Mouse (Mus musculus): ENCODE results near the gene Fam89b.

Gene Fam89b

DNA sequence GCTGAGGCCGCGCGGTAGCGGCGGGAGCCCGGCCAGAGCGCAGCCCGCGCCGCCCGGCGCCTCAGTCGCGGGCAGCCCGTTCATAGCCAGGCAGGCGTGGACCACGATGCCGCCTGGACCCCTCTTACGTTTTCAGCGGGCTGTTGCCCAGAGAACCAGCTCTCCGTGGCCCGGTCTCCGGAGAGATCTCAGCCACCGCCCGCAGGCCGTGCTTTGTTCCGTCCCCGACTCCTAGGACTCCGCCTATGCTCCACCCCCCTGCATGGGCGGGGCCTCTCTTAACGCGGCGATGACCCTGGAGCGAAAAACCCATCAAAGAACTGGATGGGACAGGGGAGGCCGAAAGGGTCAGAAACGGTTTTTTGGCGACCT lies at the start of gene Fam89b:
TSS of gene Fam89b (minus strand) at position 210 of the 372 bp plus-strand sequence.
- DNase-seq (ENCODE audit: low spot score) = peak; percentile 90

- DNase-seq (ENCODE audit: low spot score) = no peak
These were observed 48.9 kb upstream of the Fam89b start for GRCm38 (mm10) chr19:5778312-5778711.

DNA sequence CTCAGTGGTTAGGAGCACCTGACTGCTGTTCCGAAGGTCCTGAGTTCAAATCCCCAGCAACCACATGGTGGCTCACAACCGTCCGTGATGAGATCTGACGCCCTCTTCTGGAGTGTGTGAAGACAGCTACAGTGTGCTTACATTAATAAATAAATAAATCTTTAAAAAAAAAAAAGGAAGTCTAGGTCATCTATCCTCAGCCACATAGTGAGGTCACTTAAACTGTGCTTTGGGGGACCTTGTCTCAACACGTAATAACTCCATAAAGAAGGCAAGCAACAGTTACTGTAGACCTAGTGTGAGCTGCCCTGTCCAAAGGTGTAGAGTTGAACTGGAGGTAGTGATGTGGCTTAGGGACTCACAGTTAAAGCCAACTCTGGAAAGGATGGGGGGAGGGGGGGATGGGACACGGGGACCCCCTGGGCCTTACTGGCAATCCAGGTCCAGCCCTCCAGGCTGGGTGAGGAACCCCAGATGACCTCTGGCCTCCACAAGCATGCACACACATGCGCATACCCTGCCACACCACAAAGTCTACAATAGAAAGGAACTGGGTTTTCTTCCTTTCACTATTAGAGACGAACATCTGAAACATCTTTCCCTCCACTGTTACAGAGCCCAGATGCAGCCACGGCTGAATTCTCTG lies 48.1 kb upstream of the Fam89b start:
- no peak for DNase-seq (ENCODE audit: low spot score)

DNA sequence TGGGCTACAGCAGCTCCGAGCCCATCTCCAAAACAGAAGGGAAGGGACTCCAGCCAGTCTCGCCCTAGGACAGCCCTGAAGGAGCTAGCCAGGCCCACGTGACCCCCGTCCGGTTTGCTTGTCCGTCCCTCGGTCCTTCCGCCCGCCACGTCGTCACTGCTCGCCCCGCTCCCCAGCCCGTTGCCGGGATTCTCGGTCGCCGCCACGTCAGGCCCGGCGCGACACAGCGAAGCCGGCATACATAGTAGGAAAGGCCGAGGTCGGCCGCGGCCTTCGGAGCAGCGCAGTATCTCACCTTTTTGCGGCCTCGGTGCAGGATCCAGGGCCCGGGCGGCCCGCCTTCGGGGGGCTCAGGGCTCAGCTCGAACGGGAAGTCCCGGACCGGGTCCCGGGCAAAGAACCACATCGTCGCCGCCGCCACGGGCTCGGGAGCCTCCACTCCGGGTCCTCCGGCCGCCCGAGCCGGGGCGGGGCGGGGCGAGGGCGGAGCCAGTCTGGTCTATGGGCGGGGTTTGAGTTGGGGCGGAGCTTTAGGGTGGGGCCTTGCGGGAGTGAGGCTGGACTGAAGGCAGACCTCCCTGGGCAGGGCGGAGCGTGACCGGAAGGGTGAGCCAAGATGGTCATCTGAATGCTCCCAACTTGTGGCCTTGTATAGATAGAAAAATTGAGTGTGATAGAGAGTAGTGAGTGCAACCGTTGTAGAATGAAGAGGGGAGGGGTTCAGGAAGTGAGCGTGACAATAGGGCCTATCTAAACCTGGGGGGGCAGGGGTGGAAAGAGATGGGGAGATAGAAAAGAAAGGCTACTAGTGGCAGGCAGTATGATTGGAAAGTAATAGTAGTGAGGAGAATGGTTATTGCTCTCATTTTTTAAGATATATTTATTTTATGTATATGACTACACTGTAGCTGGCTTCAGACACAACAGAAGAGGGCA lies 41.7 kb upstream of the Fam89b start, which contains the start of gene Scyl1:
TSS of gene Scyl1 (minus strand) at position 495 of the 936 bp plus-strand sequence.
- DNase-seq (ENCODE audit: low spot score) = peak; percentile 98

- no peak for DNase-seq (ENCODE audit: low spot score)
These were observed 40.9 kb upstream of the Fam89b start for GRCm38 (mm10) chr19:5770311-5770710.

DNA sequence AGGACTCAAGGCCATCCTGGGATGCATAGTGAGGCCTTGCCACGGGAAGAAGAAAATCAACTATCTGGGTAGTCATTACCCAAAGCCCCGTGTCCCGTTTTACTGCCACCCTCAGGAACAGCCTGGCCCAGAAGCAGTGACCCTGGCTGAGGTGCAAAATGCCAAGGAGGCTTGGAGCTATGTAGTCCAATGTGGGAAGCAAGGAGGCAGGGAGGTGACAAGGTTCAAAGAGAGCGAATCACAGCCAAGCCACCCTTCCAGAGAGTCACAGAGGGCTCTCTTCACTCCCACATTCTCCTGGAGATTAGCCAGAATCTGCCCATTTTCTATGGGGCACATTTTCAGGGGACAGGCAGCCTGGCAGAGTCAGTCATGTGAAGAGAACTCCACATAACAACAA lies 37.8 kb upstream of the Fam89b start:
- no peak for DNase-seq (ENCODE audit: low spot score)

DNA sequence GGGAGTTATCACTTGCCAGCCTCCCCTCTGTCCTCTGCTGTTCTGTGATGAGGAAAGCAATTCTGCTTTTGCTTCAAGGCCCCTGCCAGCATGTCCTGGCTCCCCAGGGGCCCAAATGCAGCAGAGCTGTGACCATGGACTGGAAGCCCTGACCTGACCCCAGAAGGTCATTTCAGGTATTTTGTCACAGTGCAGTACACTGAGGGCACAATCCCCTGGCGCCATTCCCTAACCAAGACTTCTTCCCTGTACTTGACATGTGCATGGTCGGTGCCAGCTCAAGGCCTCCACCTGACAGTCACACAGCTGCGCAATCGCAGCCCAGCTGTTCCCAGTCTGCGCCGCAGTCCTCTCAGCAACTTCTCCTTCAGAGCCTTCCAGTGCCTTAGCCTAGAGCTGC lies 33.7 kb upstream of the Fam89b start:
- no peak for DNase-seq (ENCODE audit: low spot score)

DNA sequence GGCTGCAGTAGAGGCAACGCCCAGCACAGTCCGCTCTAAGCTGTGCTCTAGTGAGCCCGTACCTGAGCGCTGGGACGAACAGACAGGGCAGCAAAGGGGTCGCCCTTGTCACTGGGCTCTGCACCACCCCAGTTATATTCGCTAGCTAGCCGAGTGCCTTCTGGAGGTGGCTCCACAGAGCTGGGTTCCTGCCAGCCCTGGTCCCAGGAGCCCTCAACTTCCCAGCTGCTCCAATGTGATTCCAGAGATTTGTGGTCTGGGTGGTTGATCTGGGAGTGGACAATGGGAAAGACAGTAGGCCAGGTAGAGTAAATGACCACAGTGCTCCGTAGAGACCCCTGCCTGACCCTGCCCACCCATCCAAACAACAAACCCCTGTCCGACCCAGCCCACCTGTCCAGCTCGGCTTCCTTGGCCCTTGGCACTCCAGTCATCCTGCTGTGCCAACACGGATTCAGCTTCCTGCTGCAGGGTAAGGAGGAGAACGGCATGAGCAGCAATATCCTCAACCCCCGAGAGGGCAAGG lies 29.5 kb upstream of the Fam89b start:
- no peak for DNase-seq (ENCODE audit: low spot score)

DNA sequence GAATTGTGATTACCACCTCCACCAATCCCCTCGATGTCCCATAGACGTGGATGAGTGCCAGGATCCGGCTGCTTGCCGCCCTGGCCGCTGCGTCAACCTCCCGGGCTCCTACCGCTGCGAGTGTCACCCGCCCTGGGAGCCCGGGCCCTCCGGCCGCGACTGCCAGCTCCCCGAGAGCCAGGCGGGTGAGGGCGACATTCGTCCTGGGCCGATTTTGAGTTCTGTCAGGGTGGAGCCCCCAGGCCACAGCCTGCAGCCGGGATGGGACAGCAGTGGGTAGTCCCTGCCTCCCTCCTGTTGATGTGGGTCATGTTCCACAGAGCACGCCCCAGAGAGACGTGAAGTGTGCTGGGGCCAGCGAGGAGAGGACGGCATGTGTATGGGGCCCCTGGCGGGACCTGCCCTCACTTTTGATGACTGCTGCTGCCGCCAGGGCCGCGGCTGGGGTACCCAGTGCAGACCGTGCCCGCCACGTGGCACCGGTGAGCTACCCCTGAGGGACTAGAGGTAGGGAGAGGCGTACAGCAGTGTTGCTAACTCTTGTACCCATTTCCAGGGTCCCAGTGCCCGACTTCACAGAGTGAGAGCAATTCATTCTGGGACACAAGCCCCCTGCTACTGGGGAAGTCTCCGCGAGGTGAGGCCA lies 27.7 kb upstream of the Fam89b start:
- DNase-seq (ENCODE audit: low spot score) = no peak

DNA sequence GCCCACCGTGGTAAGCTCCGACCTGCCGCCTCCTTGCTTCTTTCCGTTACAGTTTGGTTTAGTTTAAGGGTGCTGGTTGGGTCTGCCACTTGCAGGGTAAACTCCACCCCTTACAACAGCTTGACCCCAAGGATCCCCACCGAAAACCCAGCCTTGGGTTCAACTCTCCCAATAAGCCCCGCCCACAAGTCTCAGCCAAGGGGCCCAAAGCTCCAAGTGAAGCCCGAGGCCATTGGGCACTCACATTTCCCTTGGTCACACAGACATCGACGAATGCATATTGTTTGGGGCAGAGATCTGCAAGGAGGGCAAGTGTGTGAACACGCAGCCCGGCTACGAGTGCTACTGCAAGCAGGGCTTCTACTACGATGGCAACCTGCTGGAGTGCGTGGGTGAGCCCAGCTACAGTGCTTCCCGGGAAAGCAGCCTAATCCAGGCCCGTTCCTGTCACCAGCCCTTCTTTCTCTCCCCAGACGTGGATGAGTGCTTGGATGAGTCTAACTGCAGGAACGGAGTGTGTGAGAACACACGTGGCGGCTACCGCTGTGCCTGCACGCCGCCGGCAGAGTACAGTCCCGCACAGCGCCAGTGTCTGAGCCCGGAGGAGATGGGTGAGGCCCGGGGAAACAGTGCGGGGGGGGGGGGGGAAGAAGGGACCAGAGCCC lies 27.0 kb upstream of the Fam89b start:
- no peak for DNase-seq (ENCODE audit: low spot score)

DNA sequence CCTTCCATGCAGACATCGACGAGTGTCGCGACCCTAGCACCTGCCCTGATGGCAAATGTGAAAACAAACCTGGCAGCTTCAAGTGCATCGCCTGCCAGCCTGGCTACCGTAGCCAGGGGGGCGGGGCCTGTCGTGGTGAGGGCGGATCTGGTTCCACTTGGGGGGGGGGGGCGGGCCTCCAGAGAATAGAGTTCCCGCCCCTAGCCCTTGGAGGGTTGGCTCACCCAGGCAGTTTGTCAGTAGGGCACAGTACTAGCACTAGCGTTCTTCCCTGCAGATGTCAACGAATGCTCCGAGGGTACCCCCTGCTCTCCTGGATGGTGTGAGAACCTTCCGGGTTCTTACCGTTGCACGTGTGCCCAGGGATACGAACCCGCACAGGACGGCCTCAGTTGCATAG lies 22.3 kb upstream of the Fam89b start:
- DNase-seq (ENCODE audit: low spot score) = peak; percentile 50

- DNase-seq (ENCODE audit: low spot score) = no peak
These were observed 21.5 kb upstream of the Fam89b start for GRCm38 (mm10) chr19:5750951-5751350.

- DNase-seq (ENCODE audit: low spot score) = no peak
These were observed 20.0 kb upstream of the Fam89b start for GRCm38 (mm10) chr19:5749476-5749875.

DNA sequence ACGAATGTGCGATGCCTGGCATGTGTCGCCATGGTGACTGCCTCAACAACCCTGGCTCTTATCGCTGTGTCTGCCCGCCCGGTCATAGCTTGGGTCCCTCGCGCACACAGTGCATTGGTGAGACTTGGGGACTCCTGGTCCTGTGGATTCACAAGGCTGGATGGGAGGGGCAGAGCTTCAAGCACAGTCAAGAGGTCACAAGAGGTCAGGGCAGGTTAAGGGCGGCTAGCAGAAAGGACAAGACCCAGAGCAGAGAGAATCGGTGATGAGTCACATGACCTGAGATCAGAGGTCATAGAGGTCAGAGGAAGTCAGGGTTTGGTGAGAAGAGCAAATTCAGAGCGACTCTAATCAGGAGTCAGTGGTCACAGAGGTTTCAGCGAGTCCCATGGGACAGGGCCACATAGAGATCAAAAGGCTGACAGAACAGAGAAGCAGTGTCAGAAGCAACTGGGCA lies 17.5 kb upstream of the Fam89b start:
- no peak for DNase-seq (ENCODE audit: low spot score)

DNA sequence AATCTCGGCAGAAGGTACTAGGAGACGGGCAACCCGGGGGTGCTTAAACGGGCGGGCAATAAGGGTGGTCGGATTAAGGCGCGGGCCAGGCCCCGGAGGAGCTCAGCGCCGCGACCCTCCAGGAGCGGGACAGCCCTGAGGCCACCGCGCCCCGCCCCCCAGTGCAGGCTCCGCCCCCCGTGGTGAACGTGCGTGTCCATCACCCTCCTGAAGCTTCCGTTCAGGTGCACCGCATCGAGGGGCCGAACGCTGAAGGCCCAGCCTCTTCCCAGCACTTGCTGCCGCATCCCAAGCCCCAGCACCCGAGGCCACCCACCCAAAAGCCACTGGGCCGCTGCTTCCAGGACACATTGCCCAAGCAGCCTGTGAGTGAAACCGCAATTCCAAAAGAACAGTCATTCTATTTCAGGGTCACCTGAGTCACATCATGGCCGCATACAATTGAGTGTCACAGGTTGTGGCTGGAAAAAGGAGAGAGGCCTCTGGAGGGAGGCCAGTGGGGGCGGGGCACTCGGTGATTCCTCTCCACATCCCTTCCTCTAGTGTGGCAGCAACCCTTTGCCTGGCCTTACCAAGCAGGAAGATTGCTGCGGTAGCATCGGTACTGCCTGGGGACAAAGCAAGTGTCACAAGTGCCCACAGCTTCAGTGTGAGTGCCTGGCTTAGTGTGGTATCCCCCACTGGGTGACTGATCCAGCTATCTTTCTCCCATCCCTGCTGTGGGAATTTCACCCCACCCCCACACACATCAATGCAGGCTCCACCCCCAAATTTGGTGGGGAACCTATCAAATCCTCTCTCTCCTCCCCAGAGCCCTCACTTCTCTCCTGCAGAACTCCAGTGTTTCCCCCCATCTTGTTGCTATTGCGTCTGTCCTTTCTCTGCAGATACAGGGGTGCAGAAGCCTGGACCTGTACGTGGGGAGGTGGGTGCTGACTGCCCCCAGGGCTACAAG lies 16.6 kb upstream of the Fam89b start:
- peak; percentile 34 for DNase-seq (ENCODE audit: low spot score)

GRCm38 (mm10) chr19:5743576-5743975 lies 14.1 kb upstream of the Fam89b start:
- DNase-seq (ENCODE audit: low spot score) = no peak

DNA sequence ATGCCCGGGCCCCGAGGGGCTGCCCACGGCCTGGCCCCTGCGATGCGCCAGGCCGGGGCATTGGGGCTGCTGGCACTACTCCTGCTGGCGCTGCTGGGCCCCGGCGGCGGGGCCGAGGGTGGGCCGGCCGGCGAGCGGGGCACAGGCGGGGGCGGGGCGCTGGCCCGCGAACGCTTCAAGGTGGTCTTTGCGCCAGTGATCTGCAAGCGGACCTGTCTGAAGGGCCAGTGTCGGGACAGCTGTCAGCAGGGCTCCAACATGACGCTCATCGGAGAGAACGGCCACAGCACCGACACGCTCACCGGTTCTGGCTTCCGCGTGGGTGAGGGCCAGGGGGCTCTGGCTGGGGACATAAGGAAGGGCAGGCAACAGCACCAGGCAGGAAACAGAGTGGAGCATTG lies 12.8 kb upstream of the Fam89b start:
- DNase-seq (ENCODE audit: low spot score) = no peak

DNA sequence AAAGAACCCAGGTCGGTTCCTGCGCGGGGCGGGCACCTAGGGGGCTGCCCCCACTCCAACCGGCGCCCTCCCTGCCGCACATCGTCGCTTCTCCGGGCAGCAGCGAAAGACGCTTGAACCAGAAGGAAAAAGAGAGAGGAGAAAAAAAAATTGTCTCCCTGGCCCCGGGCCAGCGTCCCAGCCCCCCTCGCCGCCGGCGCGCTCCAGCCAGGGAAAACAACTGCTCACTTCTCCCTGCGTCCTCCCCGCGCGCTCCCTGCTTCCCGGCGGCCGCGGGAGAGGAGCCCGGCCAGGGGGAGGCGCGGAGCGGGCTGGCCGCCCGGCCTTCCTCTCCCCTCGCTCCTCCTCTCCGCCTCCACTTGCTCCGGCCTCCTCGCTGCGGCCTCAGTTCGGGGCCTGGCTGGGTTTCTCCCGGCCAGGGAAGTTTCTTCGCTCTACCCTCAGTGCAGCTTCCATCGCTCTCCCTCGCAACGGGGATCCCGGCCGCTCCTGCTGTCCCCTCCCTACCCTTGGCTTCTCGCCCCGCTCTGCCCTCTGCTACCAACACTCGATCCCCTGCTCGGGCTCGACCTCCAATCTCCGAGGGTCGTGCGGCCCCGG lies 12.3 kb upstream of the Fam89b start:
- peak; percentile 90 for DNase-seq (ENCODE audit: low spot score)

GRCm38 (mm10) chr19:5740320-5741317 lies 11.2 kb upstream of the Fam89b start, which contains the start of gene Ltbp3:
Gene Ltbp3, plus strand, starts transcription at chr19:5740904.
- peak; percentile 84 for DNase-seq (ENCODE audit: low spot score)

All from ovary, postnatal 36 days (tissue).